Mouse (Mus musculus) thymus, postnatal 36 days (tissue): ENCODE measurements around the gene Tmem252.

Experiments
- DNase-seq, 2 experiments: peaks; one replicate each; pipeline ENCODE4 v3.0.0; 2022; ENCODE audit warnings: mixed read lengths in 2 of 2

The Tmem252 gene

DNA sequence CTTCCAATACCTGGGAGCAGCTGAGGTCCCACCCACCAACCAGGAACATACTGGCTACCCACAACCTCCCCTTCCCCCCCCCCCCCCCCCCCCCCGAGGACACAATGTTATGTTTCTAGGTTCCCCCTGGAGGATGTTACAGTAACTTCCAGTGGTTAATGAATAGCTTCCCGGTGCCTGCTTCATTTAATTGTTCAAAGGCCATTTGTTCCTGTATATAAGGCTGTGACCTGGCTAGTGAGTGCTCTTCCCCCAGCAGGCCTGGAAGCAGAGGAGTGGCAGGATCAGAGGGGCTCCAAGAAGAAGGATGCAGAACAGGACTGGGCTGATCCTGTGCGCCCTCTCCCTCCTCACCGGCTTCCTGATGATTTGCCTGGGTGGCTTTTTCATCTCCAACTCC, at the start of gene Tmem252:
Gene Tmem252 (plus strand): TSS at position 247 of the 400 bp plus-strand sequence.
- no peak for DNase-seq

GRCm38 (mm10) chr19:24628049-24628448, 45.8 kb upstream of the Tmem252 start:
- no peak for DNase-seq

DNA sequence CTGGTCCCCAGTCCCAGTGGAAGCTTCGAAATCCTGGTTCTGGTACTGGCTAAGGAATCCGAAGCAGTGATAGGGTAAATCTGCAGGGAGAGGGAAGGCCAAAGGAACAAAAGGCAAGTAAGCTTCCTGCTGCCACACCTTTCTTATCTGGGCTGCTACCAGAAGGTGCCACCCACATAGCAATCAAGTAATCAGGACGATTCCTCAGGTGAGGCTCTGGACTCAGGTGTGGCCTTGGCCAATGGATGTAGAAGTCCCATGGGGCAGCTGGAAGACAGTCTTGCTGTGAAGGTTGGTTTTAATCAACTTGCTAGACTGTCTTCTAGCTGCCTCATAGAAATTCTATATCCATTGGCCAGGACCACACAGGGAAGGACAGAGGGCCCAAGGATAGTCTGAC, 40.8 kb upstream of the Tmem252 start:
- no peak for DNase-seq

- peak; percentile 70 to 72 for DNase-seq
Measured at GRCm38 (mm10) chr19:24634602-24635001, 39.2 kb upstream of the Tmem252 start.

DNA sequence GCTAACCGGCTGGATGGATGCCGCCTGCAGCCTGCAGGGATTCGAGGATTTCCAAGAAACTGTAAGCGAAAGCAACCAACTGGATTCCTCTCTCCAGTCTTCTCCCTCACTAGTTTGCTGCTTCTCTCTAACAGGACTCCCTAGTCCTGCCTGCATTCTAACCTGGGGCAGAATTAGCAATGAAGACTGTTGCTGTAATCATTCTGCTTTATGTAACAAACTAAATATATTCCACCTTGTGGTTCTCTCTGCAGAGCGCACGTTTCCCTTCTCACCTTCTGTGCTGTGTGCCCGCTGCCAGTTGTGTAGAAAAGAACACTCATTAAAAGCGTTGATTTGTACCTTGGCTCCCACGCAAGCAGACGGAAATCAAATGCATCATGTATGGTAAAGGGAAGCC, 37.2 kb upstream of the Tmem252 start:
- DNase-seq, result no peak

DNA sequence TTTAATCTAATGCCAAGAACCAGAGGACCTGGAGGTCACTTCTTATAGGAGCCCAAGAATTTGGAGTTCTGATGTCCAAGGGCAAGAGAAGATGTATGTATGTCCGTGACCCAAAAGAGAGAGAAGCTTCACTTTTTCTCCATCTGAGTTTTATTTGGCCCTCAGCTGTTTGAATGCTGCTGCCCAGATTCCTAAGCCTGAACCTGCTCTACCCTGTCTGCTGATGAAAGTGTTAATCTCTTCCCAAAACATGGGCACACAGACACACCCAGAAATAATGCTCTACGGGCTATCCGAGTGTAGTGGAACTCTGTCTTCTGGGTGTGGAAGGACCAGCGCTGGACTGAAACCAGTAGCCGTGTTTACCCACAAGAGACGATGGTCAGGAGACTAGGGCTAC, 35.8 kb upstream of the Tmem252 start:
- DNase-seq, result no peak

DNA sequence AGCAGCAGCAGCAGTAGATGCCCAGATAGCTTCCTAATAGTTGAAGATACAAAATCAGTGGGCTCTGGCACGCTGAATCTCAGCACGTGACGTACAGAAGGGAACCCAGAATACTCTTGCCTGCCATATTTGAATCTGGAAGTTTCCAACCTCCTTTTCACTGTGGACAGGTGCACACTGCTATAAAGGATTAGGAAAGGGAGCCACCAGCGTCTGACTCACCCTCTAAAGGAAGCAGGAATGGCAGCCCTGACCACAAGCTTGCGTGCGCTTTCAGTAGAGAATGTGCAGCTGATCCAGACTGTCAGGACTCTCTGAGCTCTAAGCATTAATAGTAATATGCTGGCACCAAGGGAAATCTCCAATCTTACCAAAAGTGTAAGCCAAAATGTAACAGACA, 32.8 kb upstream of the Tmem252 start:
- DNase-seq, result no peak

DNA sequence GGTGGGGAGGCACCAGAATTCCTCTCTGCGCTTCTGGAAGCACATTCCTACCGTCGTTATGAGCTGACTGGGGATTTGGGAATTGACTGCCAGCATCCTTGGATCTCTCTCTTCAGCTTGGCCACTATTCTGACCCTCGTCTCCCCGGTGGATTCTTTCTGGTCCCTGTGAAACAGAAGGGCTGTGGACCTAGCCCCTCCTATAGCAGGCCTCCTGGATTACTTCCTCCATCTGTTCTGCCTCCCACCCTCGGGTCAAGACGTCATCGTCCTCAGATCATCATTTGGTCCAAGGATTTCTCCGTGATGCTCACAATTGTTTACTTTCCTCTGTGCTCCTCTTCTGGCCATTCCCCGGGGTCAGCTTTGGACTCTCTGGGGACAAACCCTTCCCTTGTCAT, 28.8 kb upstream of the Tmem252 start:
- DNase-seq, result no peak

DNA sequence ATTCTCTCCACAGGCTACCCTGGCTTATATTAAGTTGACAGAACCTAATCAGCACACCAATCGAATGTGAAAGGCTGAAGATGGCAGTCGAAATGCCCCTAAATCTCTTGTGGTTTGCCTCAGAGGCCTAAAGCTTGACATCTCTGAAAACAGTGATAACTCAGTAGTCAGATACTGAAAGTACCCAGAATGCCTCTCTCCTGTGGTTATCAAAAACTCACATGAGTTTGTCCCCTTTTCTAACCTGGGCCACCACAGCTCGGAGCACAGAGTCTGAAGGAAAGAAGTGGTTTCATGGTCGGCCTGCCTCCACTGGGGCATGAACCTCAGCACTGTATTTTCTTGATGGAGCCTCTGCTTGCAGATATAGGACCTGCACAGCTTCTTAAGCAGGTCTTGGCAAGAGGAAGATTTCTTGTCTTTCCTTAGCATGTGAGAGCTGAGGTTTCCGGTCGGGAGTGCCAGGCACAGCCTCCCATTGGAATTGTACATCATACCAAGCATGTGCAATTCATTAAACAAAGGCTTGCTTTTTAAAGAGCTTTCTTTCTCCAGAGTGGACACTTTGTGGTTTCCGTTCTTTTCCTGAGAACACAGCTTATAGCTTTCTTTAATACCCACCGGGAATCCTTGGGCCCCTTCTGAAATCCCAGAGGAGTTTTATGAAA, 27.5 kb upstream of the Tmem252 start:
- DNase-seq, result no peak

GRCm38 (mm10) chr19:24648016-24648415, 25.8 kb upstream of the Tmem252 start:
- no peak for DNase-seq

GRCm38 (mm10) chr19:24650428-24650827, 23.4 kb upstream of the Tmem252 start:
- DNase-seq, result no peak

DNA sequence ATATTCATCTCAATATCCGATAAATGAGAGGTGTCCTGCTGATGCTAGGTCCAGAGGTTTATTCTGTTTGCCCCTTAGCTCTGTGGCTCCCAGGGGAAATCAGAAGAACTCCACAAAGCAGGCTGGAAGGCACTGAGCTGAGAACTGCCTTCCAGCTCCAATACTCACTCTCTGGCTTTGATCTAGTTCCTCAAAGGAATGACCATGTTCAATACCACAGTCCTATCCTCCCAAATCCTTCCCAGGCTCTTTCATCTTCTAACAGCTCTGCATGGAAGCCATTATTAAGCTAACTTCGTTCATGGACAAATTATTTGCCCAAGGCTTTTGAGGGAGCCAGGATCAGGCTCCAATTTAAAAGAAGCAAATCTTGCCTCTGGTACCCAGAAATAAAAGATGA, 22.2 kb upstream of the Tmem252 start:
- DNase-seq, result no peak

DNA sequence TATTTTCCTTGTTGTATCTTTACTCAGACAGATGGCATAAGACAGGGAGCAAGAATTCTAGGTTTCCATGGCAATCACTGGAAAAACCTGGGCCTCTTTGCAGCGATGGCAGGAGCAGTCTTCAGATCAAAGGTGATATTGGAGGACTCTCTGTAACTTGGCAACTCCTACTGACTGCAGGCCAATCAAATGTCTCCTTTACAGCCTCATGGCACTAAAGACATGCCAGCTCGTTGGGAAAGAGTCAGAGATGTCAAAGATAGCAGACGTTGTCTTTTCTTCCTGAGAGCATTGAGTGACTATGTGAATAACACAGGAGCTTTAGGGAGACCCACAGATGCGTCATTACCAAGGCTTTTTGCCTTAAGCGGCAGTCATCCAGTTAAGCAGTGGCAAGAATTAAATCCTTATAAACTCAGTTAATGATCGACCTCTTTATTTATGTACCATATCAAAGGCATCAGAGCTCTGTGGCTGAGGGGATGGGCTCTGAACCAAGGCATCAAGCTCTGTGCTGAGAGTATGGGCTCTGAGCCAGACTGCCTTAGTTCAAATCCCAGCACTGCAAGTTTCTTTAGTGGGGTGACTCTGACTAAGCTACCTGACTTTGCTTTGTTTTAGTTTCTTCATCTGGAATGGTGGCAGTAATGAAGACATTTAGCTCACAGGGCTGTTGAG, 21.3 kb upstream of the Tmem252 start:
- no peak for DNase-seq

GRCm38 (mm10) chr19:24653230-24653799, 20.5 kb upstream of the Tmem252 start:
- no peak for DNase-seq

- no peak for DNase-seq
Measured at GRCm38 (mm10) chr19:24656981-24657380, 16.8 kb upstream of the Tmem252 start.

DNA sequence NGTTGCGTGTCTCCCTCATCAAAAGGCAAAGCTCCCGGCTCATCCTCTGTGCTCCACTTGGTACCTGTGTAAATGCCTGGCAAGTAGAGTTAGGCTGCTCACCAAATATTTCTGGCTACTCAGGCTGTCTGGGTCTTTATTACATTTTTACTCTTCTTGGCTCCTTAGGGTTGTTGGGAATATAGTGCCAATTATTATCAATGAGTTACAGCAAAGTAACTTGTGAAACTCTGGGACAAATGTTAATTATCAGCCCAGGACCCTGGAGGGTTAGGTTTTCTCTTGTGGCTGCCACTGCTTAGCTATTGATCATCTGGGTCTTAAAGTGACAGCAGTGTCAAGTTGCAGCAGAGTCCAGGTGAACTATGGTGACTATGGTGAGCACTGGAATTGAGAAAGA, 11.5 kb upstream of the Tmem252 start:
- no peak for DNase-seq

DNA sequence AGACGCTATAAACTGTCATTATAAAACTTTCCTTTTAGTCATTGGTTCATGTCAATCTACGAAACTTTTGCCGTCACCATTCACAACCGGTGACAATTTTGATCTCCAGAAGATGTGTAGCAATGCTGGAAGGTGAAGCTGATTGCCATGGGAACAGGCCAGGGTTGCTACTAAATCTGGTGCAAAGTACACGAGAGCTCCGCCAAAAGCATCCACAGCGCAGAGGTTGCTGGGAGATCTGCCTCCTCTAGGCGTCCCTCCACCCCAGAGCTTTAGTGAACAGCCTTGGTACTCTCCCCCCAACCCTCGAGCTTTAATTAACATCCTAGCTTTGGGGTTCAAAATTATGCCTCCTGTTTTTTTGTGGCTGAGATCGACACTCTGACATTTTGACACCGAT, 8.0 kb upstream of the Tmem252 start:
- no peak for DNase-seq

DNA sequence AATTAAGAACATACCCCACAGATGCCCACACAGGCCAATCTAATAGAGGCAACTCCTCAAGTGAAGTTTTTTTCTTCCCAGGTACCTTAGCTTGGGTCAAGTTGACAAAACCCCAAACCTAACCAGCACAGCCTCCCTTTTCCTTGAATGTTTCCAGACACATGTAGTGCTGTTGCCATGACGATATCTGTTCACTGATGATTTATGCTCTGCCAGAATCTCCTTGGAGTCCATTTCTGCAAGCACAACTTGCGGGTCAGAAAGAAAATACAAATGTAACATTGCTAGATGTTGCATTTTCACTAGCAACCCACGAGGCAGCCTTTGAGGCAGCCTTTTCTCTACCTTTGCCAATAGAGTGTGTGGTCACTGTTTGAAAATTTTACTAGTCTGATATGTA, 6.3 kb upstream of the Tmem252 start:
- no peak for DNase-seq

DNA sequence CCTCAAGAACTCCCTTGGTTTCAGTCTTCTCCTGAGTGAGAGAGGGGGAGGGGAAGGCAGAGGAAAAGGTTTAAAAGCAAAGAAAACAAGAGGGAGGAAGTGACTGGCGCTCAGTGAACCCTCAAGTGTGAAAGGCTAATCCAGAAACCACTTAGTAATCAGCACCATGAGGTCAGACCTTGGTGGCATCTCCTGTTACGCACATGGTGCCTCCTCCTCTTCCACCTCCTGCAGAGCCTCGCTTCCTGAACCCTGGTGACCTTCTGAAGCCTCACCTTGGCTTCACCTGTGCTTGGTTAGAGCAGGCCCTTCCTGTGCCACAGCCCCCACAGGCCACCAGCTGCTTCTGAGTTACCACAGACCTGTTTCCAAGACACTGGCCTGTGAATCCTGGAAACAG, 2.2 kb upstream of the Tmem252 start:
- no peak for DNase-seq

DNA sequence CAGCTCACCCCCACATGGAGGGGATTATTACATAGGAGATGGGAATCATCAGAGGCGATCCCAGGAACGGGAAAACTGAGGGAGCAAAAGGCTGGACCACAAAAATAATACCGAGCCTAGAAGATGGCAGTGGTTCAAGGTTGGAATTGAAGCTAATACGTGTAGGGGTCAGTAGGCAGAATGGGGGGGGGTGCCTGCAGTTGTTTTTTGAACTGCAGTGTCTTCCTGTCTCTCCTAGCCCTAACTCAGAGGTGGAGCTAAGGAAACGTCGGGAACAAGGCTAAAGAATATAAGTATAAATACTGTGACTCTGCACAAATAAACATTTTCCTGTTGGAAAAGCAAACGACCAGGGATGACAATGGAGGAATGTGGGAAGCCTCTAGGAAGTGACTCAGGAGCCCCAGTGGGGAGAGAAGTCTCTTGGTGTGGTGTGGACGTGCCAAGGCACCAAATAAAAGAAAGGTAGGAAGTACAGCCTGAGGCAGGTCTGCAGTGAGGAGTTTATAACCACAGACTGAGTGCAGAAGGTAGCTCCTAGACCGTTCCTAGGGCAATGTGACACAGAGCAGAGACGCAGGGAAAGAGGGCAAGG, 1.3 kb upstream of the Tmem252 start:
- DNase-seq, result no peak

DNA sequence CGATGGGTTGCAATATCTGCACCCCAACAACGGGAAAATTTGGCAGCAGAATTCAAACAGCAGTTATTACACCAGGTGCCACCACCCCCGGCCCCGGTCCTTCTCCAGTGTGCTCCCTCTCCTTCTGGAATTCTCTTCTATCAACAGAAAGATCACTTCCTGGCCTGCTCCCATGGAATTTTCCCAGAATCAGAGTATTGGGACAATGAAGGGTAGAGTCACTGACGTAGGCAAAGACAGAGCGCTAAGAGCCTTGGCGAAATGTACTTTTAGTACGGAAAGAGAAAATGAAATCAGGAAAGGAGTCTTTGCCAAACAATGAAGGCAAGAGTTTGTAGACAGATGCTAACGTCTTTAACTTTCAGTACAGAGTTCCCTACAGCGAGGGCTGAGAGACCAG, 477 bp upstream of the Tmem252 start:
- no peak for DNase-seq

- no peak for DNase-seq
Measured at GRCm38 (mm10) chr19:24676429-24676828, 2.6 kb downstream of the Tmem252 start.

DNA sequence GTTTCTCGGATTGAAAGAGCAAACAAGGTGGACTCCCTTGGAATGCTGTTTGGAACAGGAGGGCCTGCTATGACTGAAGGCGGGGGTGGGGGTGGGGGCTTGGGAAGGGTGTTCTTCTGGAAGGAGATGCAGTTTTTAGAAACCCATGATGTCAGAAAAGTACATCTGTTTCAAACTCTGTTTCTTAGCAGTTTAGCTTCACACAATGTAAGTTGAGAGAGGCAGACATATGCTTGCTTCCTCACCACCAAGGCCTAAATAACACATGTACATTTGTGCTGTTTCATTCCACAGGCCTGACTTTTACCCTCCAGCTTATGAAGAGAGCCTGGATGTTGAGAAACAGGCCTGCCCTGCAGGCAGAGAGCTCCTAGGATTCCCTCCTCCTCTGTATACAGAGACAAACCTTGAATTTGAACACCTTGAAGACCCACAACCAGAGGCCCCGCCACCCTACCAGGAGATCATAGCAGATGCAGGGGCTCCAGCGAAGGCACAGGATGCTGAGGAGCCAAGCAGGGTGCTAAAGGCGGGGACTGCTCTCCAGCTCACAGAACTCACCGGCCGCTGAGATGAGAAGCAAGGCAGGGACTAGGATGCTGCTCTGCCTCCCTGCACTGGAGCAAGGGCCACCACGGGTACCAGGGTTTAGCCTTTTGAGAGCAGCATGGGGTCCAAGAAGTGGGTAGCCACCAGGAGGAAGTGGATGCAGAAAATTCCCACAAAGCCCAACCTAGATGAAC, 3.6 kb downstream of the Tmem252 start:
- DNase-seq, result no peak
